Mouse (Mus musculus): ENCODE data around the gene Hist1h3i. TPM values are rescaled to one million over a fixed set of nuclear protein-coding genes. Genes with fewer than 3 reads are reported as not detected.

Hist1h3i gene
- polyA plus RNA-seq, 1 experiment from 2014 or later = 58.4 TPM

Small RNAs within 50 kb of the gene (microRNA-seq; reads per million reads assigned to microRNA genes)
- gene Gm19658 (not detected), gene Gm44346 (not detected), gene Gm44454 (not detected), gene Gm44466 (not detected)

Other genes with a start within 250 kb of the Hist1h3i start
- gene Olfr1366, start 240.6 kb downstream of the Hist1h3i start, polyA plus RNA-seq (2014; fragmentation: Nextera tagmentation; extraction: Ambion mirVana) = 0.07 and 0.20 TPM in 2 replicates
- 0.05 and 0.13 TPM in 2 replicates for gene Olfr1535, start 223.5 kb downstream of the Hist1h3i start, polyA plus RNA-seq (2014; fragmentation: Nextera tagmentation; extraction: Ambion mirVana)
- not detected in 2 replicates for gene Olfr1364, start 201.6 kb downstream of the Hist1h3i start, polyA plus RNA-seq (2014; fragmentation: Nextera tagmentation; extraction: Ambion mirVana)
- gene Olfr1362, start 169.3 kb downstream of the Hist1h3i start, polyA plus RNA-seq (2014; fragmentation: Nextera tagmentation; extraction: Ambion mirVana) = not detected in 2 replicates
- gene Olfr11, start 140.9 kb downstream of the Hist1h3i start, polyA plus RNA-seq (2014; fragmentation: Nextera tagmentation; extraction: Ambion mirVana) = not detected in 2 replicates
- not detected in 2 replicates for gene Olfr1361, start 120.0 kb downstream of the Hist1h3i start, polyA plus RNA-seq (2014; fragmentation: Nextera tagmentation; extraction: Ambion mirVana)
- gene Olfr1360, start 106.0 kb downstream of the Hist1h3i start, polyA plus RNA-seq (2014; fragmentation: Nextera tagmentation; extraction: Ambion mirVana) = not detected in 2 replicates
- not detected in 2 replicates for gene Olfr1359, start 85.3 kb downstream of the Hist1h3i start, polyA plus RNA-seq (2014; fragmentation: Nextera tagmentation; extraction: Ambion mirVana)
- 1.2 TPM in 1 of 2 replicates, not detected in the other for gene Hist1h2bl, start 67.2 kb downstream of the Hist1h3i start, polyA plus RNA-seq (2014; fragmentation: Nextera tagmentation; extraction: Ambion mirVana)
- 13.6 and 22.1 TPM in 2 replicates for gene Hist1h2ai, start 66.9 kb downstream of the Hist1h3i start, polyA plus RNA-seq (2014; fragmentation: Nextera tagmentation; extraction: Ambion mirVana)
- 2.9 and 6.0 TPM in 2 replicates for gene Hist1h3h, start 65.7 kb downstream of the Hist1h3i start, polyA plus RNA-seq (2014; fragmentation: Nextera tagmentation; extraction: Ambion mirVana)
- 1.1 and 1.4 TPM in 2 replicates for gene Hist1h2bm, start 61.3 kb downstream of the Hist1h3i start, polyA plus RNA-seq (2014; fragmentation: Nextera tagmentation; extraction: Ambion mirVana)
- 0.66 TPM in 2 replicates for gene Hist1h4j, start 48.3 kb downstream of the Hist1h3i start, polyA plus RNA-seq (2014; fragmentation: Nextera tagmentation; extraction: Ambion mirVana)
- 2.3 TPM in 1 of 2 replicates, not detected in the other for gene Hist1h4k, start 32.9 kb downstream of the Hist1h3i start, polyA plus RNA-seq (2014; fragmentation: Nextera tagmentation; extraction: Ambion mirVana)
- 2.4 and 4.4 TPM in 2 replicates for gene Hist1h2ak, start 29.5 kb downstream of the Hist1h3i start, polyA plus RNA-seq (2014; fragmentation: Nextera tagmentation; extraction: Ambion mirVana)
- gene Hist1h2bn, start 29.2 kb downstream of the Hist1h3i start, polyA plus RNA-seq (2014; fragmentation: Nextera tagmentation; extraction: Ambion mirVana) = 1.0 and 1.6 TPM in 2 replicates
- gene Hist1h1b, start 2.7 kb downstream of the Hist1h3i start, polyA plus RNA-seq (2014; fragmentation: Nextera tagmentation; extraction: Ambion mirVana) = 1.8 and 4.0 TPM in 2 replicates
- gene Hist1h2an, start 3.8 kb upstream of the Hist1h3i start, polyA plus RNA-seq (2014; fragmentation: Nextera tagmentation; extraction: Ambion mirVana) = 3.1 TPM in 1 of 2 replicates, not detected in the other
- not detected in 2 replicates for gene Hist1h2bp, start 4.1 kb upstream of the Hist1h3i start, polyA plus RNA-seq (2014; fragmentation: Nextera tagmentation; extraction: Ambion mirVana)
- gene Hist1h2bq, start 26.8 kb upstream of the Hist1h3i start, polyA plus RNA-seq (2014; fragmentation: Nextera tagmentation; extraction: Ambion mirVana) = 4.2 and 4.5 TPM in 2 replicates
- gene Hist1h2ao, start 27.1 kb upstream of the Hist1h3i start, polyA plus RNA-seq (2014; fragmentation: Nextera tagmentation; extraction: Ambion mirVana) = not detected in 2 replicates
- not detected in 2 replicates for gene Hist1h4m, start 28.4 kb upstream of the Hist1h3i start, polyA plus RNA-seq (2014; fragmentation: Nextera tagmentation; extraction: Ambion mirVana)
- gene Hist1h4n, start 48.8 kb upstream of the Hist1h3i start, polyA plus RNA-seq (2014; fragmentation: Nextera tagmentation; extraction: Ambion mirVana) = 5.7 and 9.6 TPM in 2 replicates
- gene Hist1h2ap, start 50.1 kb upstream of the Hist1h3i start, polyA plus RNA-seq (2014; fragmentation: Nextera tagmentation; extraction: Ambion mirVana) = 613 and 855 TPM in 2 replicates
- 4.0 and 4.1 TPM in 2 replicates for gene Hist1h2br, start 50.4 kb upstream of the Hist1h3i start, polyA plus RNA-seq (2014; fragmentation: Nextera tagmentation; extraction: Ambion mirVana)
- 16.8 and 18.2 TPM in 2 replicates for gene Zfp184, start 161.7 kb upstream of the Hist1h3i start, polyA plus RNA-seq (2014; fragmentation: Nextera tagmentation; extraction: Ambion mirVana)
- gene Pom121l2, start 197.8 kb upstream of the Hist1h3i start, polyA plus RNA-seq (2014; fragmentation: Nextera tagmentation; extraction: Ambion mirVana) = not detected in 2 replicates
- not detected in 2 replicates for gene Prss16, start 226.4 kb upstream of the Hist1h3i start, polyA plus RNA-seq (2014; fragmentation: Nextera tagmentation; extraction: Ambion mirVana)

Measured in midbrain, embryonic 14.5 days (tissue).